In the genomic region with DNA sequence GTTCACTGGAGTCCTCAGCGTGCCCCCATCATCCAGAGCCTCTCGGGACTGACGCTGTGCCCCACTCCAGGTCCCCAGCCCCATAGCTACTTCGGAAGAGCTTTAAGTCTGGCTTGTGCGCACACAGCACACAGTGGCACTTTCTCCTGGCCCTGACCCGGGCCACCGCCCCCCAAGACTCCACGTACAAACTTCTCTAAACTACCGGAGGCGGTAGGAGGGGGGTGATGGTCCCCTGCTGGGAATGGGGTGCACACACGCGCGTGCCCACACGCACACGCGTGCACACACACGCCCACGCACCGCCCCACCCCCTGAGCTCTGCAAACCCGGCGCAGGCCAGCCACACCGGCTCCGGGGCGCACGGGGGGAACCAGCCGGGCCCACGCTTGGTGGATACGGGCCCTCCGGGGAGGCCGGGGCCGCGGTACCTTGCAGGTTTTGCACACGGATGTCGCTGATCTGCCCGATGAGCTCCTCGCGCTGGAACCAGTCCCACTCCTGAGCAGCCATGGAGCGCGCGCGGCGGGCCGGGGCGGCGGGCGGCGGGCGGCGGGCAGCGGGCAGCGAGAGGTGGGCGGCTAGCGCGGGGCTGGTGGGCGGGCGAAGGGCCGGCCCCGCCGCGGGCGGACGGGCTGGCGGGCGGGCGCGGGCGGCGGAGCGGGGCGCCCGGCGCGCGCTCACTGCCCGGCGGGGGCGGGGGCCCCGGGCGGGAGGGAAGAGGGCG, we compare ENCODE assay signal across 8 mouse cellular contexts. TPM values are rescaled to one million over a fixed set of nuclear protein-coding genes. Genes with fewer than 3 reads are reported as not detected.
DNase-seq lines count a peak whose midpoint lies in the region; ATAC-seq and TF ChIP-seq lines count a peak whose summit lies in the region.

Gene Clmn, minus strand, starts transcription at position 638 of the 727 bp plus-strand sequence.

- no peaks in the 10 kb centered on the region for H3K27me3 ChIP-seq in embryonic facial prominence, embryonic 13.5 days
- H3K27me3 ChIP-seq in heart, postnatal 0 days (ENCODE audit: control insufficient read depth, insufficient read depth, low read length) = peaks cover 7% of the 10 kb centered on the region; the same call in 1 of the 2 replicates
- no peaks in the 10 kb centered on the region for H3K27me3 ChIP-seq in lung, embryonic 16.5 days (ENCODE audit: control insufficient read depth, insufficient read depth, low read depth, low read length)

- H3K4me3 ChIP-seq in embryonic facial prominence, embryonic 13.5 days = peak within 1 kb of the TSS; percentile 86
- peak within 1 kb of the TSS; percentile 62 for H3K4me3 ChIP-seq in heart, postnatal 0 days (ENCODE audit: low read depth, low read length)
- peak within 1 kb of the TSS; percentile 87 for H3K4me3 ChIP-seq in layer of hippocampus, adult 2 months
- H3K4me3 ChIP-seq in lung, embryonic 16.5 days (ENCODE audit: low read length) = peak within 1 kb of the TSS; percentile 85

- peak; percentile 49; the same call in 1 of the 2 replicates for ATAC-seq in embryonic facial prominence, embryonic 13.5 days (ENCODE audit: insufficient number of reproducible peaks, insufficient read depth, low FRiP score, low TSS enrichment, low read depth)
- ATAC-seq in heart, postnatal 0 days (ENCODE audit: insufficient read depth, low read depth) = no peak
- peak; percentile 49 for ATAC-seq in lung, embryonic 16.5 days (ENCODE audit: low read depth)

- H3K9ac ChIP-seq in embryonic facial prominence, embryonic 13.5 days = peak within 1 kb of the TSS; percentile 91
- peak within 1 kb of the TSS; percentile 45 for H3K9ac ChIP-seq in heart, postnatal 0 days (replicated peaks; ENCODE audit: low read depth, low read length)
- H3K9ac ChIP-seq in lung, embryonic 16.5 days (ENCODE audit: low read length) = peak within 1 kb of the TSS; percentile 82

- TF ChIP-seq EP300 in heart, postnatal 0 days (IDR thresholded peaks at IDR 0.05; ENCODE audit: low read depth) = no peak

- H3K9me3 ChIP-seq in embryonic facial prominence, embryonic 13.5 days = no peaks in the 10 kb centered on the region
- no peaks in the 10 kb centered on the region for H3K9me3 ChIP-seq in heart, postnatal 0 days (replicated peaks; ENCODE audit: control insufficient read depth, low read length)
- peaks cover 3% of the 10 kb centered on the region; the same call in 1 of the 2 replicates for H3K9me3 ChIP-seq in lung, embryonic 16.5 days (ENCODE audit: control insufficient read depth, low read length)

- H3K36me3 ChIP-seq in embryonic facial prominence, embryonic 13.5 days = 0 out of 2 replicates have a peak, but pooled peaks cover 3% of the 10 kb centered on the region
- H3K36me3 ChIP-seq in heart, postnatal 0 days (replicated peaks; ENCODE audit: control insufficient read depth, insufficient read depth, low read length) = no peaks in the 10 kb centered on the region
- no peaks in the 10 kb centered on the region for H3K36me3 ChIP-seq in lung, embryonic 16.5 days (ENCODE audit: control insufficient read depth, insufficient read depth, low read length)

- peak within 1 kb of the TSS; percentile 90 for H3K4me2 ChIP-seq in embryonic facial prominence, embryonic 13.5 days
- H3K4me2 ChIP-seq in heart, postnatal 0 days (ENCODE audit: low read depth, low read length) = peak within 1 kb of the TSS; percentile 92
- peak within 1 kb of the TSS; percentile 98 for H3K4me2 ChIP-seq in lung, embryonic 16.5 days (ENCODE audit: low read depth, low read length)

- no peak for TF ChIP-seq CTCF in heart, postnatal 0 days (IDR thresholded peaks at IDR 0.05; ENCODE audit: low read depth)
- 0 out of 2 replicates have a peak, but pooled peaks have one; percentile 3 for TF ChIP-seq CTCF in layer of hippocampus, adult 2 months (conservative IDR thresholded peaks at IDR 0.05)

- WGBS in embryonic facial prominence, embryonic 13.5 days = 1% methylated on average over 61 of the region's 80 CpGs
- under 1% methylated on average over 51 of the region's 80 CpGs for WGBS in heart, postnatal 0 days
- 0% methylated on average over 33 of the region's 80 CpGs for WGBS in lung, embryonic 16.5 days

- H3K4me1 ChIP-seq in embryonic facial prominence, embryonic 13.5 days = peaks cover 17% of the 10 kb centered on the region
- no peaks in the 10 kb centered on the region for H3K4me1 ChIP-seq in heart, postnatal 0 days (ENCODE audit: control insufficient read depth, insufficient read depth)
- H3K4me1 ChIP-seq in lung, embryonic 16.5 days (replicated peaks; ENCODE audit: control insufficient read depth, insufficient read depth, low read length) = peaks cover 14% of the 10 kb centered on the region

- peak within 1 kb of the TSS; percentile 66 for H3K27ac ChIP-seq in embryonic facial prominence, embryonic 13.5 days
- H3K27ac ChIP-seq in heart, postnatal 0 days (ENCODE audit: low read depth) = no peak within 1 kb of the TSS
- H3K27ac ChIP-seq in layer of hippocampus, adult 2 months = peak within 1 kb of the TSS; percentile 99
- H3K27ac ChIP-seq in lung, embryonic 16.5 days (ENCODE audit: low read length) = peak within 1 kb of the TSS; percentile 53

- peak; percentile 41 for DNase-seq in urinary bladder, adult 2 months (ENCODE audit: low spot score)
- DNase-seq in urinary bladder, postnatal 10 days (ENCODE audit: low spot score) = no peak
- no peak for DNase-seq in heart, postnatal 0 days (ENCODE audit: low spot score)
- peak in 1 of 2 experiments; percentile 64 for DNase-seq in layer of hippocampus, adult 2 months (ENCODE audit: low spot score in 2 of 2)
- peak; percentile 68 to 71 for DNase-seq in right cerebral cortex, postnatal 10 days (ENCODE audit: low spot score in 2 of 2)
- DNase-seq in spleen, adult 12 weeks (ENCODE audit: low spot score) = no peak

RNA-seq across cellular contexts. Expression of gene Clmn, which starts in this region (rescaled TPM):
- polyA plus RNA-seq in urinary bladder, adult 2 months (2012; rRNA removed) = 7.4 and 8.1 TPM in 2 replicates
- polyA plus RNA-seq in embryonic facial prominence, embryonic 13.5 days (2015; fragmentation: Nextera tagmentation; extraction: Ambion mirVana) = 4.3 TPM in 2 replicates
- total RNA-seq in heart, postnatal 0 days (2014; rRNA removed; ENCODE audit: low replicate concordance) = 0.31 and 0.70 TPM in 2 replicates
- 0.22 and 0.31 TPM in 2 replicates for polyA plus RNA-seq in heart, postnatal 0 days (2015; fragmentation: Nextera tagmentation; extraction: Ambion mirVana)
- total RNA-seq in layer of hippocampus, adult 2 months (2021) = 100 to 1,000 TPM; 103 to 108 TPM
- 2.2 and 3.4 TPM in 2 replicates for polyA plus RNA-seq in lung, embryonic 16.5 days (2015; fragmentation: Nextera tagmentation; extraction: Ambion mirVana)

Comparison
In these comparisons a context has a peak if more than half of its experiments do, and no peak if none do; other contexts are left out.
1. RNA of gene Clmn (total RNA-seq): 103 to 108 TPM in layer of hippocampus, adult 2 months; 0.31 to 0.70 TPM in heart, postnatal 0 days; every median in the first group is over 10 times any median in the second.
2. DNase-seq: peak in urinary bladder, adult 2 months (single experiment) and right cerebral cortex, postnatal 10 days (2 of 2); none in urinary bladder, postnatal 10 days (single experiment), heart, postnatal 0 days (single experiment) and spleen, adult 12 weeks (single experiment).
3. Peak in every context shown above with its lines, with median percentiles within 50 percentile points of each other: H3K4me2 ChIP-seq, H3K4me3 ChIP-seq and H3K9ac ChIP-seq.